Mouse (Mus musculus) right cerebral cortex, postnatal 36 days (tissue): ENCODE results near the gene Sptan1.

Experiments
- DNase-seq, 2 experiments: peaks; one replicate each; pipeline ENCODE4 v3.0.0; 2022; ENCODE audit warnings: low spot score in 2 of 2, mixed read lengths in 1 of 2

The Sptan1 gene

GRCm38 (mm10) chr2:29965250-29965843 lies at the start of gene Sptan1:
TSS of gene Sptan1 (plus strand) at chr2:29965560.
- peak; percentile 91 for DNase-seq

GRCm38 (mm10) chr2:29917621-29918020 lies 47.7 kb upstream of the Sptan1 start:
- no peak for DNase-seq

- peak in 1 of 2 experiments; percentile 14 for DNase-seq
These were observed 43.3 kb upstream of the Sptan1 start for GRCm38 (mm10) chr2:29922011-29922410.

GRCm38 (mm10) chr2:29926542-29926941 lies 38.8 kb upstream of the Sptan1 start:
- no peak for DNase-seq

- DNase-seq, result no peak
These were observed 34.9 kb upstream of the Sptan1 start for GRCm38 (mm10) chr2:29930506-29930905.

GRCm38 (mm10) chr2:29931194-29931593 lies 34.2 kb upstream of the Sptan1 start:
- no peak for DNase-seq

- peak; percentile 93 to 94 for DNase-seq
These were observed 30.3 kb upstream of the Sptan1 start, which contains the start of gene Gle1 for GRCm38 (mm10) chr2:29934906-29935599. TSS of gene Gle1 (plus strand) at chr2:29935426.

GRCm38 (mm10) chr2:29940073-29940472 lies 25.3 kb upstream of the Sptan1 start:
- DNase-seq, result no peak

GRCm38 (mm10) chr2:29940826-29941225 lies 24.5 kb upstream of the Sptan1 start:
- DNase-seq, result no peak

- DNase-seq, result no peak
These were observed 20.6 kb upstream of the Sptan1 start for GRCm38 (mm10) chr2:29944723-29945122.

GRCm38 (mm10) chr2:29948896-29949295 lies 16.5 kb upstream of the Sptan1 start:
- DNase-seq, result no peak

- DNase-seq, result no peak
These were observed 4.1 kb upstream of the Sptan1 start for GRCm38 (mm10) chr2:29961246-29961645.

- no peak for DNase-seq
These were observed 758 bp upstream of the Sptan1 start for GRCm38 (mm10) chr2:29964354-29965249.

GRCm38 (mm10) chr2:29965906-29966305 lies 546 bp downstream of the Sptan1 start:
- DNase-seq, result peak; percentile 28 to 38

- no peak for DNase-seq
These were observed 1.5 kb downstream of the Sptan1 start for GRCm38 (mm10) chr2:29966826-29967225.

GRCm38 (mm10) chr2:29967768-29968167 lies 2.4 kb downstream of the Sptan1 start:
- no peak for DNase-seq

GRCm38 (mm10) chr2:29968638-29969037 lies 3.3 kb downstream of the Sptan1 start:
- DNase-seq, result no peak

GRCm38 (mm10) chr2:29971838-29972635 lies 6.7 kb downstream of the Sptan1 start:
- DNase-seq, result peak in 1 of 2 experiments; percentile 30

- no peak for DNase-seq
These were observed 8.2 kb downstream of the Sptan1 start for GRCm38 (mm10) chr2:29973525-29973924.

- no peak for DNase-seq
These were observed 11.9 kb downstream of the Sptan1 start for GRCm38 (mm10) chr2:29977307-29977706.

GRCm38 (mm10) chr2:29980661-29981060 lies 15.3 kb downstream of the Sptan1 start:
- DNase-seq, result no peak
